Comparison of ENCODE assay signal across 24 mouse cellular contexts in the genomic region with DNA sequence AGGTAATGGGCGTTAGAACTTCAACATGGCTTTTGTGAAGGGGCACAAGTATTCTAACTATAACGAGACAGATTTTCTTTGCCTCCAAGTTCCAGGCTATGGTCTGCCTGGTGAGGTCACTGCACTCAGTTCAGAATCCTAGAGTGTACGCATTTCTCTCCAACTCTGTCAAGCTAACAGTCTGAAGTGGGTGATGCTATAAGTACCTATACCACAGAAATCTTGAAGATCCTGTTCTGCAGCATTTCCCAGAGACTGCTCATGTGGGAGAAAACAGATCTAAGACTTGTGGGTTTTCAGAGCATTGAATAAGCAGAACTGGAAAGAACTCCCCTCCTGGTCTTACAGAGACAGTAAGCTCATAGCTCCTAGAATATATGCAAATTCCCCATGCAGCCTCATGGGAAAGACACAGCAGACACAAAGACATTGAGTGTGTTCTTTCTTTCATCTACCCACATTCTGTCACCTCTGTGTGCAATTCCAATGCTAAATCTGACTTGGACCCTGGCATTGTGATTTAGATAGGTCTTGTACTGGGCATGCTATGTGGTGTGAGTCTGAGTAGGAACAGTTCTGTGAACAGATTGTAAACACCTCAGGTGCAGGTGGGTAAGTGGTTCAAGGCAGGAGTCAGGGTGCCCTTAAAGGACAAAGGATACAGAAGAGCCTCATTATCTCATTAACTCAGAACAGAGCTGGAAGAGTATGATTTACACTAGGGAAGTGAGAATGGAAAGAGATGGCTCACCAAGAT.
A peak's percentile ranks its signal among the peaks of the same experiment; 100 is the strongest.
DNase-seq lines count a peak whose midpoint lies in the region; ATAC-seq and TF ChIP-seq lines count a peak whose summit lies in the region.
"Had no signal": no experiment of that assay in that cellular context is flagged by ENCODE, and none has a peak within 500 bp of the region (broad histone marks: within the 10 kb centered on the region; RNA-seq: fewer than 3 reads in every experiment).

No protein-coding gene starts in this region.

- H3K9ac ChIP-seq in limb, embryonic 14.5 days (ENCODE audit: low read depth, low read length, severe bottlenecking), result no peak overlapping the region
- no peak overlapping the region for H3K9ac ChIP-seq in CH12.LX (ENCODE audit: insufficient read depth, low read depth)
- no peak overlapping the region for H3K9ac ChIP-seq in embryonic facial prominence, embryonic 14.5 days (ENCODE audit: low read depth, low read length)
- H3K9ac ChIP-seq: embryonic facial prominence, embryonic 12.5 days; intestine, embryonic 15.5 days; liver, postnatal 0 days; midbrain, embryonic 13.5 days had no signal

- dilution Hi-C loops in CH12.LX (cut with MboI; ENCODE audit: extremely low pct_ligation_motif_present, extremely low pct_unique_long_range_greater_than_20kb, low sequenced_read_pairs), result no loop called here

- 75% methylated on average over 3 of the region's 3 CpGs for WGBS in limb, embryonic 14.5 days
- 81% methylated on average over 3 of the region's 3 CpGs for WGBS in limb, embryonic 10.5 days
- 67% methylated on average over 3 of the region's 3 CpGs for WGBS in embryonic facial prominence, embryonic 14.5 days

- no peaks in the 10 kb centered on the region for H3K36me3 ChIP-seq in limb, embryonic 14.5 days (ENCODE audit: control insufficient read depth, insufficient read depth, low read length)
- H3K36me3 ChIP-seq in limb, embryonic 10.5 days, result no peaks in the 10 kb centered on the region
- no peaks in the 10 kb centered on the region for H3K36me3 ChIP-seq in CH12.LX (replicated peaks in 1 of 2; ENCODE audit: control insufficient read depth in 1 of 2, insufficient read depth in 1 of 2, low read length in 1 of 2)
- no peaks in the 10 kb centered on the region for H3K36me3 ChIP-seq in embryonic facial prominence, embryonic 14.5 days (ENCODE audit: control insufficient read depth, insufficient read depth, low read length)
- H3K36me3 ChIP-seq: embryonic facial prominence, embryonic 12.5 days; hindbrain, embryonic 10.5 days; intestine, embryonic 15.5 days; midbrain, embryonic 13.5 days had no signal

- TF ChIP-seq RAD21 in CH12.LX (IDR thresholded peaks at IDR 0.05; ENCODE audit: low read depth, low read length), result no peak

- no peak overlapping the region for H3K4me3 ChIP-seq in limb, embryonic 14.5 days (replicated peaks; ENCODE audit: low read length)
- no peak overlapping the region for H3K4me3 ChIP-seq in limb, embryonic 10.5 days
- no peak overlapping the region for H3K4me3 ChIP-seq in CH12.LX (replicated peaks in 1 of 3; ENCODE audit: low read depth in 2 of 3, low read length in 2 of 3, poor library complexity in 1 of 3)
- H3K4me3 ChIP-seq in embryonic facial prominence, embryonic 14.5 days (ENCODE audit: low read depth, low read length), result no peak overlapping the region
- H3K4me3 ChIP-seq: embryonic facial prominence, embryonic 12.5 days; hindbrain, embryonic 10.5 days; intestine, embryonic 15.5 days; megakaryocyte, embryonic 14.5 days; midbrain, embryonic 13.5 days had no signal

- H3K79me2 ChIP-seq in CH12.LX (replicated peaks; ENCODE audit: control insufficient read depth, extremely low read depth, insufficient read depth, poor library complexity, severe bottlenecking), result no peaks in the 10 kb centered on the region

- peak; percentile 22 for DNase-seq in limb, embryonic 14.5 days (ENCODE audit: low spot score)
- no peak for DNase-seq in limb, embryonic 10.5 days (ENCODE audit: low spot score)
- peak; percentile 12 for DNase-seq in CH12.LX (ENCODE audit: extremely low read depth)
- DNase-seq in embryonic facial prominence, embryonic 14.5 days (ENCODE audit: low spot score), result peak; percentile 80
- DNase-seq in lung, postnatal 10 days, result peak; percentile 11
- no peak for DNase-seq in left cerebral cortex, adult 9 months (ENCODE audit: low spot score in 2 of 2)
- no peak for DNase-seq in kidney, adult 11 months
- DNase-seq in layer of hippocampus, postnatal 36 days, result no peak
- DNase-seq: adrenal gland, adult 8-10 months; cerebellum, adult 11-12 months; cerebellum, postnatal 10 days; gastrocnemius, postnatal 10 days; kidney, postnatal 4 days; liver, postnatal 0 days; right cerebral cortex, postnatal 14 days had no signal

- no peaks in the 10 kb centered on the region for H3K27me3 ChIP-seq in limb, embryonic 14.5 days (ENCODE audit: control insufficient read depth, insufficient read depth, low read length)
- H3K27me3 ChIP-seq in limb, embryonic 10.5 days (ENCODE audit: low read depth, poor library complexity, severe bottlenecking), result no peaks in the 10 kb centered on the region
- H3K27me3 ChIP-seq in CH12.LX (replicated peaks), result no peaks in the 10 kb centered on the region
- no peaks in the 10 kb centered on the region for H3K27me3 ChIP-seq in embryonic facial prominence, embryonic 14.5 days (replicated peaks; ENCODE audit: control insufficient read depth, insufficient read depth, low read length)
- H3K27me3 ChIP-seq: embryonic facial prominence, embryonic 12.5 days; intestine, embryonic 15.5 days; megakaryocyte, embryonic 14.5 days; midbrain, embryonic 13.5 days had no signal

- no peak overlapping the region for H3K4me2 ChIP-seq in limb, embryonic 14.5 days (replicated peaks; ENCODE audit: low read depth, low read length, severe bottlenecking)
- H3K4me2 ChIP-seq in CH12.LX (ENCODE audit: insufficient read depth, low read depth, poor library complexity, severe bottlenecking), result no peak overlapping the region
- H3K4me2 ChIP-seq in embryonic facial prominence, embryonic 14.5 days (ENCODE audit: low read depth, low read length), result no peak overlapping the region
- H3K4me2 ChIP-seq: embryonic facial prominence, embryonic 12.5 days; heart, embryonic 11.5 days; intestine, embryonic 15.5 days; liver, embryonic 11.5 days; midbrain, embryonic 13.5 days had no signal

- no peak for ATAC-seq in limb, embryonic 14.5 days (ENCODE audit: low FRiP score, low read depth)
- ATAC-seq in embryonic facial prominence, embryonic 14.5 days (ENCODE audit: low read depth), result peak; percentile 78
- ATAC-seq: forebrain, embryonic 14.5 days; hindbrain, embryonic 16.5 days; intestine, embryonic 15.5 days; liver, postnatal 0 days; midbrain, embryonic 13.5 days had no signal

- H3K4me1 ChIP-seq in limb, embryonic 14.5 days (ENCODE audit: control insufficient read depth, insufficient read depth, low read length), result no peaks in the 10 kb centered on the region
- no peaks in the 10 kb centered on the region for H3K4me1 ChIP-seq in limb, embryonic 10.5 days
- peaks cover 0 to 7% of the 10 kb centered on the region in 2 experiments; a peak in 1 of 4 replicates for H3K4me1 ChIP-seq in CH12.LX (ENCODE audit: control insufficient read depth in 1 of 2, insufficient read depth in 2 of 2)
- no peaks in the 10 kb centered on the region for H3K4me1 ChIP-seq in embryonic facial prominence, embryonic 14.5 days (ENCODE audit: control insufficient read depth, insufficient read depth, low read length)
- H3K4me1 ChIP-seq: embryonic facial prominence, embryonic 12.5 days; hindbrain, embryonic 10.5 days; intestine, embryonic 15.5 days; megakaryocyte, embryonic 14.5 days; midbrain, embryonic 13.5 days had no signal

- H3K27ac ChIP-seq in limb, embryonic 14.5 days (replicated peaks; ENCODE audit: low read depth, low read length), result no peak overlapping the region
- no peak overlapping the region for H3K27ac ChIP-seq in limb, embryonic 10.5 days
- no peak overlapping the region for H3K27ac ChIP-seq in CH12.LX (ENCODE audit: insufficient read depth, low read depth)
- H3K27ac ChIP-seq in embryonic facial prominence, embryonic 14.5 days (replicated peaks; ENCODE audit: low read depth, low read length), result 0 out of 2 replicates have a peak overlapping the region, but pooled peaks have one; percentile 33
- H3K27ac ChIP-seq: embryonic facial prominence, embryonic 12.5 days; hindbrain, embryonic 10.5 days; intestine, embryonic 15.5 days; midbrain, embryonic 13.5 days had no signal

- TF ChIP-seq EP300 in CH12.LX (IDR thresholded peaks at IDR 0.05; ENCODE audit: low read length), result no peak

- H3K9me3 ChIP-seq in limb, embryonic 14.5 days (ENCODE audit: control insufficient read depth, low read length), result no peaks in the 10 kb centered on the region
- no peaks in the 10 kb centered on the region for H3K9me3 ChIP-seq in limb, embryonic 10.5 days (replicated peaks)
- no peaks in the 10 kb centered on the region for H3K9me3 ChIP-seq in CH12.LX (replicated peaks; ENCODE audit: low read length)
- H3K9me3 ChIP-seq in embryonic facial prominence, embryonic 14.5 days (ENCODE audit: control insufficient read depth, low read length), result no peaks in the 10 kb centered on the region
- H3K9me3 ChIP-seq: embryonic facial prominence, embryonic 12.5 days; hindbrain, embryonic 10.5 days; intestine, embryonic 15.5 days; megakaryocyte, embryonic 14.5 days; midbrain, embryonic 13.5 days had no signal

- TF ChIP-seq CTCF in CH12.LX (conservative IDR thresholded peaks at IDR 0.05 in 1 of 2, IDR thresholded peaks at IDR 0.05 in 1 of 2; ENCODE audit: low read depth in 2 of 2, low read length in 2 of 2), result no peak

- TF ChIP-seq POLR2A in limb, embryonic 14.5 days (IDR thresholded peaks at IDR 0.05; ENCODE audit: borderline replicate concordance, extremely low read depth, insufficient read depth, insufficient read length), result no peak
- no peak for TF ChIP-seq POLR2A in CH12.LX (IDR thresholded peaks at IDR 0.05; ENCODE audit: low read depth, low read length)

- in situ Hi-C loops in CH12.LX (cut with MboI; ENCODE audit: low pct_ligation_motif_present, low pct_unique_long_range_greater_than_20kb, low sequenced_read_pairs), result no loop called here

TF ChIP-seq in CH12.LX, 34 proteins besides CTCF, POLR2A, EP300 and RAD21:
- no peak for TF ChIP-seq NELFE (IDR thresholded peaks at IDR 0.05; ENCODE audit: low read depth, low read length)

Comparison
In these comparisons a context has a peak if more than half of its experiments do, and no peak if none do; other contexts are left out.
1. DNase-seq: peak in limb, embryonic 14.5 days (single experiment), CH12.LX (single experiment), embryonic facial prominence, embryonic 14.5 days (single experiment) and lung, postnatal 10 days (single experiment); none in limb, embryonic 10.5 days (single experiment), left cerebral cortex, adult 9 months (0 of 2), kidney, adult 11 months (single experiment) and layer of hippocampus, postnatal 36 days (0 of 2).